Mouse (Mus musculus) megakaryocyte, embryonic 14.5 days (primary cell): Measurements from ENCODE around the gene Prkd2. TPM values are rescaled to one million over a fixed set of nuclear protein-coding genes. Genes with fewer than 3 reads are reported as not detected.
A peak's percentile ranks its signal among the peaks of the same experiment; 100 is the strongest.

Experiments used
- H3K27me3 ChIP-seq: replicated peaks from 2 replicates; pipeline ENCODE3; 2012; ENCODE audit warnings: inconsistent platforms
- H3K36me3 ChIP-seq: replicated peaks from 2 replicates; pipeline ENCODE3; 2012; ENCODE audit warnings: low read length, inconsistent platforms, mixed read lengths
- H3K4me1 ChIP-seq: 2 replicates; pipeline ENCODE4 v1.6.1; 2012; ENCODE audit warnings: inconsistent platforms
- H3K4me3 ChIP-seq: replicated peaks from 2 replicates; pipeline ENCODE3; 2012; ENCODE audit warnings: moderate library complexity, mild to moderate bottlenecking, inconsistent platforms
- H3K9me3 ChIP-seq: 2 replicates; pipeline ENCODE4 v1.6.1; 2012; ENCODE audit warnings: inconsistent platforms
- FLI1 ChIP-seq: IDR thresholded peaks from 2 replicates; pipeline ENCODE4 v1.6.1; 2012; ENCODE audit warnings: low read length, inconsistent platforms, mixed read lengths
- GATA1 ChIP-seq: IDR thresholded peaks from 3 replicates; pipeline ENCODE4 v1.6.1; 2012; ENCODE audit warnings: mixed read lengths, low read length, inconsistent platforms, borderline replicate concordance
- polyA plus RNA-seq: library from polyadenylated mRNA; stranded (reverse); fragments of >175 nt; gene quantifications from 2 replicates; pipeline ENCODE4 v1.2.3, GENCODE M21; 2012; ENCODE audit warnings: low replicate concordance; ENCODE audit not compliant: insufficient read depth

Prkd2 gene
- polyA plus RNA-seq, 1 experiment: 70.1 TPM

DNA sequence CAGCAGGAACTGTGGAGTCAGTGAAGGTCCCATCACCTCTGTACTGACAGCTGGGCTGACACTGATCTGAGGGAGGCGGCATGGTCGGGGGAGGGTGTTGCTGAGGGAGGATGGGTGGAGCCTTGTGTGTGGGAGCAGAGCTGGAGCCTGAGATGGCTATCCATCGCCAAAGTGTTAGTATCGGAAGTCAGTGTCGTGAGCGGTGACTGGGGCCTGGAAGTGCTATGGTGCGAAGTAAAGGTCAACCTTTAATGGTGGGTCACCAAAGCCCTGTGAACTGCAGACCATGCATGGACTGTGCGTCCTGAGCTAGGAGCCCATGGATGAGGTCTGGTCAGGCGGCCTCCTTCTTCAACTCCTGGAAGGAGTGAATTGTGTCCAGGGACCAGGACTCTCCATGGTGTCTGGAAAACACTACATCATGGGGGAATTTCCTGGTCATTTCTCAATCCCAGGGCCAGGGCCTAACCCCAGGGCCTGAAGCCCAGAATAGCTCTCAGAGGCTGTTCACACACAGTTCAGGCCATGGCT, 62.9 kb downstream of the Prkd2 start:
- H3K4me1 ChIP-seq: peaks cover 100% of the 10 kb centered on the region
- H3K4me3 ChIP-seq: peak overlapping the region; percentile 94
- H3K36me3 ChIP-seq: peaks cover 42% of the 10 kb centered on the region
- no peak for TF ChIP-seq GATA1
- no peak for TF ChIP-seq FLI1
- no peaks in the 10 kb centered on the region for H3K27me3 ChIP-seq
- no peaks in the 10 kb centered on the region for H3K9me3 ChIP-seq

DNA sequence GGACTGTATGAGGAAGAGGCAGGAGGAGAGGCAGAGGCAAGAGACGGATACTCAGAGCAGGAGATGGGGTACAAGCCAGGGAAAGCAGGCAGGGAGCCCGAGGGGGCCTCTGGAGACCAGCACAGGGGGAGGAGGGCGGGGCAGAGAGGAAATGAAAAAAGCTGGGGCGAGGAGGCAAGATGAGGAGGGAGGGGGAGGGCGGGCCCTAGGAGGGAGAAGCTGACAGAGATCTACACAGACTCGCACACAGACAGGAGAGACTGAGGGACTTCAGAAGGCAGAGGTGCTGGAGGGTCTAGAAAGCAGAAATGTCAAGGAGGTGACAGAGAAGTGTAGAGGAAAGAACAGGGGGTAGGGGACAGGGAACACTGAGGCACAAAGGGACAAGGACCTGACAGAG, 63.6 kb downstream of the Prkd2 start, which contains the start of gene Ptgir:
Gene Ptgir, plus strand, starts transcription at position 210 of the 400 bp plus-strand sequence.
- Histone ChIP-seq H3K27me3 (no peaks in the 10 kb centered on the region), H3K9me3 (no peaks in the 10 kb centered on the region), H3K36me3 (peaks cover 49% of the 10 kb centered on the region), H3K4me3 (peak within 1 kb of the TSS; percentile 94), H3K4me1 (peaks cover 100% of the 10 kb centered on the region)
- TF ChIP-seq GATA1 (no peak), FLI1 (no peak)

DNA sequence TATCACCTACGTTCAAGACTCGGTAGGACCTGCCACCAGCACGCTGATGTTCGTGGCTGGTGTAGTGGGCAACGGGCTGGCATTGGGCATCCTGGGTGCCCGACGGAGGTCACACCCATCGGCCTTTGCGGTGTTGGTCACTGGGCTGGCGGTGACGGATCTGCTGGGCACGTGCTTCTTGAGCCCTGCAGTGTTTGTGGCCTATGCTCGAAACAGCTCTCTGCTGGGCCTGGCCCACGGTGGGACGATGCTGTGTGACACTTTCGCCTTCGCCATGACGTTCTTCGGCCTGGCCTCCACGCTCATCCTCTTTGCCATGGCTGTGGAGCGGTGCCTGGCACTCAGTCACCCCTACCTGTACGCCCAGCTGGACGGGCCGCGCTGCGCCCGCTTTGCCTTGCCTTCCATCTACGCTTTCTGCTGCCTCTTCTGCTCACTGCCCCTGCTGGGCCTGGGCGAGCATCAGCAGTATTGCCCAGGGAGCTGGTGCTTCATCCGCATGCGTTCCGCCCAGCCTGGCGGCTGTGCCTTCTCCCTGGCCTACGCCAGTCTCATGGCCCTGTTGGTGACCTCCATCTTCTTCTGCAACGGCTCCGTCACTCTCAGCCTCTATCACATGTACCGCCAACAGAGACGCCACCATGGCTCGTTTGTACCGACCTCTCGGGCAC, 64.3 kb downstream of the Prkd2 start:
- H3K4me1 ChIP-seq: peaks cover 100% of the 10 kb centered on the region
- H3K36me3 ChIP-seq: peaks cover 55% of the 10 kb centered on the region
- no peaks in the 10 kb centered on the region for H3K27me3 ChIP-seq
- peak overlapping the region; percentile 94 for H3K4me3 ChIP-seq
- no peaks in the 10 kb centered on the region for H3K9me3 ChIP-seq
- TF ChIP-seq FLI1 (no peak), GATA1 (no peak)

DNA sequence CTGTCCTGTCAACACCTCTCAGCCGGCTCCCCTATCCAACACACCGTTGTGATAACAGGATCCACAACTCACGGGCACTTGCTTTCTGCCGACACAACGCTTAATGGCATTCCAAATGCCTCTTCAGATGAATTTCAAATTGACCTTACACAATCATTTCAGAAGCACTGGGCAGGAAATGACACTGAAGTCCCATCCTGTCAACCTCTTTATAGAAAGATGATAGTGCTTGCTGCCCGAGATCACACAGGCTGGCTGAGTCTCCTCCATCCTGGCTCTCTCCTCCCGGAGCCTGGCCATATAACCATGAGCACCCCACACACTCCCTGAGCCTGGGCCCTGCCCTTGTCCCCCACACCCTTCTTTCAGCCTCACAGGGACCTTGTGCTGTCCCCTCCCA, 65.1 kb downstream of the Prkd2 start:
- peaks cover 100% of the 10 kb centered on the region for H3K4me1 ChIP-seq
- no peaks in the 10 kb centered on the region for H3K27me3 ChIP-seq
- TF ChIP-seq GATA1 (no peak), FLI1 (no peak)
- no peaks in the 10 kb centered on the region for H3K9me3 ChIP-seq
- H3K36me3 ChIP-seq: peaks cover 62% of the 10 kb centered on the region
- peak overlapping the region; percentile 94 for H3K4me3 ChIP-seq

DNA sequence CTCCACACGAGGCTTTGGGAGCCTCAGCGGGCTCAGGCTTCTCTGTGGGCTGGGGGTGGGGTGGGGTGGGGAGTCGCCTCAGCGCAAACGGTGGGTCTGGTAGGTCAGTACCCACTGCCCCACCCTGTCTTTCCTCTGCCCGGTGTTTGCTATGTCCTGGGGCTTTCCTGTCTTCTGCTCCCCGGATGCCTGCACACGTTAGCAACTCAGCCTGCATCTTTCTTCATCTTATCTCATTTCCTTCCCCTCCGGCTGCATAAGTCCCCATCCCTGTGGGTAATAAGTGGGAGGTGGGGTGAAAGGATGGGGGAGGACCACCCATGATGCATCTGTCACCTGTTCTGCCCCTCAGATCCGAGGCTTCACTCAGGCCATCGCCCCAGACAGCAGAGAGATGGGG, 65.7 kb downstream of the Prkd2 start:
- no peaks in the 10 kb centered on the region for H3K27me3 ChIP-seq
- H3K4me3 ChIP-seq: peak overlapping the region; percentile 94
- H3K36me3 ChIP-seq: peaks cover 66% of the 10 kb centered on the region
- TF ChIP-seq GATA1 (no peak), FLI1 (no peak)
- no peaks in the 10 kb centered on the region for H3K9me3 ChIP-seq
- H3K4me1 ChIP-seq: peaks cover 100% of the 10 kb centered on the region

DNA sequence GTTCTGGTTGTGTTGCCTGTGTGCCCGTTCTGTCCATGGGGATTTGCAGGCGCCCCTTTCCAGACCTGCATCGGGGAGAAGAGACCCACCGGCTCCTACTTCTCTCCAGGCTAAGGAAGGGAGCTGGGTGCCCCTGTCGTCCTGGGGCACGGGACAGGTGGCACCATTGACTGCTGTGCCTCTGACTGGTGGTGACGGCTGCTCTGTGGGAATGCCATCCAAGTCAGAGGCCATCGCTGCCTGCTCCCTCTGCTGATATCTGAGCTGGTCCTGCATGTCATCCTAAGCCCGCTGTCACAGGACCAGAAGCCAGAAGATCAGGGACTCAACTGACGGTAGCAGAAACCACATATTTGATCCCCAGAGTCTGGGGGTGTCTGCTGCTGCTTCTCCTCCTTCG, 66.2 kb downstream of the Prkd2 start:
- no peaks in the 10 kb centered on the region for H3K9me3 ChIP-seq
- H3K27me3 ChIP-seq: no peaks in the 10 kb centered on the region
- H3K4me3 ChIP-seq: peak overlapping the region; percentile 94
- H3K36me3 ChIP-seq: peaks cover 71% of the 10 kb centered on the region
- H3K4me1 ChIP-seq: peaks cover 100% of the 10 kb centered on the region
- no peak for TF ChIP-seq GATA1
- no peak for TF ChIP-seq FLI1

DNA sequence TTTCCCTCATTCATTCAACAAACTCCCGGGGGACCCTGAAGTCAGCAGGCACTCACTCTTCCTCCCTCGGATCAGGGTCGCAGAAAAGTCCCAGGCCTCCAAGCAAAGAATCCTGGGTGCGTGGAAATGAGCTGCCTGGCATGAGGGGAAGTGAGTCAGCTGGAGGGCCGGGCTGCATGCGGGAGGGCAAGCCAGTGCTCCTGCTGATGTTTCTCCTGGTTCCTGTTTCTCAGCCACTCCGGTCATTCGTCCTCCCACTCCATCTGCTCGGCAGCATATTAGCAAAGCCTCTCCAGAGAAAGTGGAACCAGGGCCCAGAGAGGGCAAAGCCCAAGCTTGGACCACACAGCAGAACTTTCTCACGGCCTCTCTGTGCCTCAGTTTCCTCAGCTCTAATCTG, 67.2 kb downstream of the Prkd2 start:
- Histone ChIP-seq H3K9me3 (no peaks in the 10 kb centered on the region), H3K27me3 (no peaks in the 10 kb centered on the region), H3K4me3 (peak overlapping the region; percentile 94), H3K4me1 (peaks cover 100% of the 10 kb centered on the region), H3K36me3 (peaks cover 82% of the 10 kb centered on the region)
- no peak for TF ChIP-seq FLI1
- TF ChIP-seq GATA1: no peak

DNA sequence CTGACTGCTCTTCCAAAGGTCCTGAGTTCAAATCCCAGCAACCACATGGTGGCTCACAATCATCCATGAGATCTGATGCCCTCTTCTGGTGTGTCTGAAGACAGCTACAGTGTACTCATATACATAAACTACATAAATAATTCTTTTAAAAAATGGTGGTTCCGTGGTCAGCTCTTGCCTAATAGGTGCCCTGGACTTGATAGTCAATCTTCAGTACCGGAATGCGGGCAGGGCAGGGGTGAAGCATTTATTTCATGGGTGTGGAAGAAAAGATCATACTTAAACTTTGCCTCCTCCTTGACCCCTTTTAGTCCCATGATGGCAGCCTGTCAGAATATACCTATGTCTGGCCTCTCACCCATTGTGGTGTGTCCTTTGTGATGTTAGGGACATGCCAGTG, 69.2 kb downstream of the Prkd2 start:
- H3K27me3 ChIP-seq: no peaks in the 10 kb centered on the region
- H3K36me3 ChIP-seq: peaks cover 98% of the 10 kb centered on the region
- TF ChIP-seq GATA1 (no peak), FLI1 (no peak)
- no peaks in the 10 kb centered on the region for H3K9me3 ChIP-seq
- H3K4me3 ChIP-seq: peak overlapping the region; percentile 23
- H3K4me1 ChIP-seq: peaks cover 92% of the 10 kb centered on the region

DNA sequence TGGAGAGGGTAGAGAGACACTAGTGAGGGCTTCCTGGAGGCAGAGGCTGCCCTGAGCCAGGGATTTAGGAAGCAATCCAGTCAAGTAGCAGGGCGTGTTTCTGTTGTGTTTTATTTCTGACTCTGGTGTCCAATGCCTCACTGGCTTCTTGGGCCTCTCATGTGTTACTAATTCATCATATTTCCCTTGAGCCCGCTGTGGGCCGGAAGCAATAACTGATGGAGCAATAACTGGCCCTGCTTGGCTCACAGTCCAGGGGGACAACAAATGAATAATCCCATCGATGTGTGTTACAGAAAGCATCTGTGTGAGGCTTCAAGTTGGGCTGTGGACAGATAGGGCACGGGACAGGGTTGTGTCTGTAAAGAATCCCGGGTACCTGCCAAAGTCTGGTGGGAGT, 69.7 kb downstream of the Prkd2 start:
- Histone ChIP-seq H3K4me3 (no peak overlapping the region), H3K4me1 (peaks cover 90% of the 10 kb centered on the region), H3K36me3 (peaks cover 98% of the 10 kb centered on the region), H3K27me3 (no peaks in the 10 kb centered on the region), H3K9me3 (no peaks in the 10 kb centered on the region)
- TF ChIP-seq GATA1 (no peak), FLI1 (no peak)

DNA sequence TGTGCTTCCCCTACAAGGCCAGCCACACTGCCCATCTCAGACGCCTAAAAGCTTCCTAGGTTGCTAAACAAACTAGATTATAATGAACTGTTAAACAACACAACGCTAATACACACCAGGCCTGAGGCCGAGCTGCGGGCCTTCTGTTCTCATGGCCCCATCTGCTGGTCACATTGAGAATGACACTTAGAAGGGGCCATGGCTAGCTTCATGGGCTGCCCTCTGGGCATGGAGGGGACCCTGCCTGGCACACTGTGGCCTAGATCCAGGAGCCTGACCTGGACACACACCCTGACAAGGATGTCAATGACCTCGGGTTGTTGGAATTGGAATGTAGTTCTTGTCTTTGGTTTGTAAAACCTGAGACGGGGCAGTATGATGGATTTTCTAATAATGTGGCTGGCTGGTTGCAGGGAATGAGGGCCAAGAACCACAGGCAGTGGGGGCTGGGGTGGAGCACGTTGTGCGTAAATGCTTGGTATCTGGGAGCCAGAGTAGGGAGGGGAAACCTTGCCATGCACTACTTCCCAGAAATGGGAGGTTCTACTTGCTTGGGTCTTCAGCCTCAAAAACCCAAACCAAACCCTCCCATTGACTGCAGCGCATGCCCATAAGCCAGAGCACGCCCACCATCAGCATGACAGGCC, 71.2 kb downstream of the Prkd2 start:
- H3K36me3 ChIP-seq: peaks cover 98% of the 10 kb centered on the region
- TF ChIP-seq GATA1 (no peak), FLI1 (no peak)

More for the DNA sequence above, 71.2 kb downstream of the Prkd2 start:
- Histone ChIP-seq H3K9me3 (no peaks in the 10 kb centered on the region), H3K27me3 (no peaks in the 10 kb centered on the region), H3K4me3 (peak overlapping the region; percentile 62), H3K4me1 (peaks cover 88% of the 10 kb centered on the region)
